Mouse (Mus musculus) MEL (cell line): Measurements from ENCODE around the gene Ift52. TPM values are rescaled to one million over a fixed set of nuclear protein-coding genes. Genes with fewer than 3 reads are reported as not detected.

Experiments
- DNase-seq: peaks from one replicate; pipeline ENCODE4 v3.0.0; 2011; ENCODE audit warnings: low read depth, low spot score
- H3K27ac ChIP-seq: 2 replicates; pipeline ENCODE4 v1.5.1; 2012; ENCODE audit warnings: low read depth, mild to moderate bottlenecking, control low read depth, low read length, moderate library complexity; ENCODE audit not compliant: control insufficient read depth
- H3K27me3 ChIP-seq, 2 experiments: fragments of 150-350 bp in 1 of 2; sonication (generic) in 1 of 2; 2 replicates each; pipeline ENCODE4 v1.6.1; 2012; ENCODE audit warnings: low read length in 2 of 2, mild to moderate bottlenecking in 2 of 2, improper control_type of control experiment in 1 of 2, moderate library complexity in 1 of 2; ENCODE audit not compliant: insufficient read depth in 2 of 2, control insufficient read depth in 1 of 2
- H3K36me3 ChIP-seq, 2 experiments: 2 replicates each; pipeline ENCODE4 v1.6.1; 2012 to 2014; ENCODE audit warnings: low read length in 2 of 2, improper control_type of control experiment in 1 of 2, inconsistent platforms in 1 of 2, mild to moderate bottlenecking in 1 of 2; ENCODE audit not compliant: insufficient read depth in 2 of 2, control insufficient read depth in 1 of 2
- H3K4me1 ChIP-seq, 2 experiments: fragments of 150-350 bp in 1 of 2; sonication (generic) in 1 of 2; 2 replicates each; pipeline ENCODE4 v1.6.1; 2012; ENCODE audit warnings: low read length in 2 of 2, improper control_type of control experiment in 1 of 2, mild to moderate bottlenecking in 1 of 2; ENCODE audit not compliant: insufficient read depth in 2 of 2, control insufficient read depth in 1 of 2
- H3K4me3 ChIP-seq, 2 experiments: fragments of 150-350 bp in 1 of 2; sonication (generic) in 1 of 2; 2 replicates each; pipeline ENCODE4 v1.5.1; 2012; ENCODE audit warnings: low read depth in 2 of 2, low read length in 2 of 2, mild to moderate bottlenecking in 2 of 2, moderate library complexity in 2 of 2, control low read depth in 1 of 2, improper control_type of control experiment in 1 of 2; ENCODE audit not compliant: control insufficient read depth in 1 of 2, insufficient read depth in 1 of 2
- H3K79me2 ChIP-seq: 2 replicates; pipeline ENCODE4 v1.6.1; 2012; ENCODE audit warnings: mild to moderate bottlenecking, low read length, moderate library complexity; ENCODE audit not compliant: control insufficient read depth, poor library complexity, insufficient read depth
- H3K9ac ChIP-seq: 2 replicates; pipeline ENCODE4 v1.6.1; 2012; ENCODE audit warnings: low read depth, mild to moderate bottlenecking, control low read depth, low read length, moderate library complexity; ENCODE audit not compliant: control insufficient read depth, poor library complexity, severe bottlenecking
- H3K9me3 ChIP-seq: fragments of 150-350 bp; sonication (generic); replicated peaks from 2 replicates; pipeline ENCODE4 v1.6.1; 2012; ENCODE audit warnings: mild to moderate bottlenecking, low read length, improper control_type of control experiment, moderate library complexity; ENCODE audit not compliant: insufficient read depth
- BHLHE40 ChIP-seq: IDR thresholded peaks from 2 replicates; pipeline ENCODE4 v1.6.1; 2012; ENCODE audit warnings: low read depth, mild to moderate bottlenecking, inconsistent platforms, low read length, improper control_type of control experiment, borderline replicate concordance
- CHD2 ChIP-seq: IDR thresholded peaks from 2 replicates; pipeline ENCODE4 v1.6.1; 2011; ENCODE audit warnings: low read length, improper control_type of control experiment
- CTCF ChIP-seq, 3 experiments: IDR thresholded peaks in 2 of 3; conservative IDR thresholded peaks in 1 of 3; 2 replicates each; pipeline ENCODE4 v1.5.1; 2011 to 2012; ENCODE audit warnings: low read length in 3 of 3, low read depth in 2 of 3, mild to moderate bottlenecking in 2 of 3, improper control_type of control experiment in 1 of 3, inconsistent platforms in 1 of 3, mixed read lengths in 1 of 3, moderate library complexity in 1 of 3; ENCODE audit not compliant: control insufficient read depth in 1 of 3, insufficient read depth in 1 of 3, poor library complexity in 1 of 3, severe bottlenecking in 1 of 3
- EP300 ChIP-seq, 2 experiments: IDR thresholded peaks; 2 replicates each; pipeline ENCODE4 v1.6.1; 2011; ENCODE audit warnings: improper control_type of control experiment in 2 of 2, low read length in 2 of 2, low read depth in 1 of 2, mild to moderate bottlenecking in 1 of 2
- HCFC1 ChIP-seq: IDR thresholded peaks from 2 replicates; pipeline ENCODE4 v1.6.1; 2012; ENCODE audit warnings: low read depth, mild to moderate bottlenecking, inconsistent platforms, low read length, improper control_type of control experiment, moderate library complexity
- KAT2A ChIP-seq: conservative IDR thresholded peaks from 2 replicates; pipeline ENCODE4 v1.6.1; 2012; ENCODE audit warnings: low read depth, low read length, improper control_type of control experiment, inconsistent platforms
- MAFK ChIP-seq: IDR thresholded peaks from 2 replicates; pipeline ENCODE4 v1.6.1; 2011; ENCODE audit warnings: low read depth, mild to moderate bottlenecking, low read length, improper control_type of control experiment, borderline replicate concordance
- MAX ChIP-seq: IDR thresholded peaks from 2 replicates; pipeline ENCODE4 v1.6.1; 2011; ENCODE audit warnings: low read length, improper control_type of control experiment
- MAZ ChIP-seq: IDR thresholded peaks from 2 replicates; pipeline ENCODE4 v1.6.1; 2012; ENCODE audit warnings: low read depth, mild to moderate bottlenecking, inconsistent platforms, low read length, improper control_type of control experiment
- MYB ChIP-seq: IDR thresholded peaks from 2 replicates; pipeline ENCODE4 v1.6.1; 2011; ENCODE audit warnings: mild to moderate bottlenecking, low read depth, low read length, improper control_type of control experiment
- POLR2A ChIP-seq, 2 experiments: IDR thresholded peaks; 2 replicates each; pipeline ENCODE4 v1.6.1; 2011 to 2012; ENCODE audit warnings: low read length in 2 of 2, mild to moderate bottlenecking in 2 of 2, control low read depth in 1 of 2, improper control_type of control experiment in 1 of 2, low read depth in 1 of 2, moderate library complexity in 1 of 2; ENCODE audit not compliant: control insufficient read depth in 1 of 2, insufficient read depth in 1 of 2, poor library complexity in 1 of 2
- RAD21 ChIP-seq: IDR thresholded peaks from 2 replicates; pipeline ENCODE4 v1.6.1; 2011; ENCODE audit warnings: mild to moderate bottlenecking, low read depth, low read length, improper control_type of control experiment
- SIN3A ChIP-seq: IDR thresholded peaks from 2 replicates; pipeline ENCODE4 v1.6.1; 2012; ENCODE audit warnings: low read length, improper control_type of control experiment, inconsistent platforms
- TCF12 ChIP-seq: IDR thresholded peaks from 2 replicates; pipeline ENCODE4 v1.6.1; 2014; ENCODE audit warnings: low read depth, mild to moderate bottlenecking, inconsistent platforms, low read length, improper control_type of control experiment, moderate library complexity
- USF1 ChIP-seq: IDR thresholded peaks from 2 replicates; pipeline ENCODE4 v1.6.1; 2014; ENCODE audit warnings: low read depth, mild to moderate bottlenecking, inconsistent platforms, low read length, improper control_type of control experiment, moderate library complexity
- USF2 ChIP-seq, 2 experiments: IDR thresholded peaks; 2 replicates each; pipeline ENCODE4 v1.6.1; 2011 to 2012; ENCODE audit warnings: improper control_type of control experiment in 2 of 2, low read length in 2 of 2, borderline replicate concordance in 1 of 2, inconsistent platforms in 1 of 2, low read depth in 1 of 2, mild to moderate bottlenecking in 1 of 2; ENCODE audit not compliant: insufficient read depth in 1 of 2
- ZKSCAN1 ChIP-seq: IDR thresholded peaks from 2 replicates; pipeline ENCODE4 v1.6.1; 2012; ENCODE audit warnings: low read depth, mild to moderate bottlenecking, inconsistent platforms, low read length, improper control_type of control experiment, moderate library complexity
- ZMIZ1 ChIP-seq: IDR thresholded peaks from 2 replicates; pipeline ENCODE4 v1.6.1; 2012; ENCODE audit warnings: low read depth, mild to moderate bottlenecking, inconsistent platforms, low read length, improper control_type of control experiment, moderate library complexity
- polyA plus RNA-seq, 2 experiments: library from polyadenylated mRNA; stranded (reverse) in 1 of 2; unstranded in 1 of 2; fragments of >175 nt in 1 of 2; fragments of >200 nt in 1 of 2; gene quantifications; 2 replicates each; pipeline versions ENCODE4 v1.2.1 to v1.2.4; 2012; ENCODE audit warnings: low replicate concordance in 2 of 2, low read depth in 1 of 2; ENCODE audit not compliant: insufficient read length in 2 of 2, insufficient read depth in 1 of 2, missing spikeins in 1 of 2
- total RNA-seq: library from RNA; depleted of rRNA; stranded (reverse); fragments of 300-350 nt; gene quantifications from 2 replicates; pipeline ENCODE4 v1.2.3, GENCODE M21; 2012

Ift52 gene
- total and polyA plus RNA-seq, 3 experiments: 10.9 to 32.7 TPM; not detected in 1

GRCm38 (mm10) chr2:163031289-163031688 is 14.1 kb downstream of the Ift52 start:
- H3K4me1 ChIP-seq: no peaks in the 10 kb centered on the region
- H3K9me3 ChIP-seq: no peaks in the 10 kb centered on the region
- H3K36me3 ChIP-seq: peaks cover 0 to 7% of the 10 kb centered on the region in 2 experiments; a peak in 3 of 4 replicates
- H3K27ac ChIP-seq: no peak overlapping the region
- H3K9ac ChIP-seq: no peak overlapping the region
- no peak for DNase-seq
- H3K27me3 ChIP-seq: no peaks in the 10 kb centered on the region
- H3K79me2 ChIP-seq: no peaks in the 10 kb centered on the region
- no peak for TF ChIP-seq MYB
- no peak for TF ChIP-seq MAX
- no peak for TF ChIP-seq POLR2A (IDR thresholded peaks at IDR 0.05; ENCODE audit: control insufficient read depth in 1 of 2, insufficient read depth in 1 of 2, low read depth in 1 of 2, low read length in 2 of 2, poor library complexity in 1 of 2)
- TF ChIP-seq ZMIZ1: no peak
- no peak for TF ChIP-seq USF2 (IDR thresholded peaks at IDR 0.05; ENCODE audit: borderline replicate concordance in 1 of 2, insufficient read depth in 1 of 2, low read depth in 1 of 2, low read length in 2 of 2)
- TF ChIP-seq ZKSCAN1: no peak
- TF ChIP-seq MAFK: no peak
- TF ChIP-seq EP300 (IDR thresholded peaks at IDR 0.05; ENCODE audit: low read depth in 1 of 2, low read length in 2 of 2): no peak
- TF ChIP-seq HCFC1: no peak
- TF ChIP-seq KAT2A: no peak
- no peak for TF ChIP-seq CTCF (IDR thresholded peaks at IDR 0.05 in 2 of 3, conservative IDR thresholded peaks at IDR 0.05 in 1 of 3; ENCODE audit: control insufficient read depth in 1 of 3, insufficient read depth in 1 of 3, low read depth in 2 of 3, low read length in 3 of 3, poor library complexity in 1 of 3, severe bottlenecking in 1 of 3)
- no peak for TF ChIP-seq SIN3A
- no peak overlapping the region for H3K4me3 ChIP-seq

- Histone ChIP-seq H3K27me3 (no peaks in the 10 kb centered on the region), H3K4me3 (no peak overlapping the region), H3K36me3 (peaks cover 0 to 7% of the 10 kb centered on the region in 2 experiments; a peak in 3 of 4 replicates), H3K9me3 (no peaks in the 10 kb centered on the region), H3K9ac (no peak overlapping the region), H3K4me1 (no peaks in the 10 kb centered on the region), H3K79me2 (no peaks in the 10 kb centered on the region), H3K27ac (no peak overlapping the region)
- TF ChIP-seq USF1 (no peak), RAD21 (no peak), HCFC1 (no peak)
- DNase-seq: no peak
Measured at GRCm38 (mm10) chr2:163031757-163032156, 14.6 kb downstream of the Ift52 start.

GRCm38 (mm10) chr2:163032622-163033021 is 15.5 kb downstream of the Ift52 start:
- Histone ChIP-seq H3K36me3 (peaks cover 0 to 9% of the 10 kb centered on the region in 2 experiments; a peak in 3 of 4 replicates), H3K9ac (no peak overlapping the region), H3K4me1 (no peaks in the 10 kb centered on the region), H3K27ac (no peak overlapping the region), H3K9me3 (no peaks in the 10 kb centered on the region), H3K27me3 (no peaks in the 10 kb centered on the region), H3K4me3 (no peak overlapping the region), H3K79me2 (no peaks in the 10 kb centered on the region)
- TF ChIP-seq ZMIZ1: no peak
- TF ChIP-seq TCF12: no peak
- no peak for TF ChIP-seq EP300 (IDR thresholded peaks at IDR 0.05; ENCODE audit: low read depth in 1 of 2, low read length in 2 of 2)
- no peak for TF ChIP-seq MAZ
- no peak for TF ChIP-seq BHLHE40
- TF ChIP-seq CHD2: no peak
- peak; percentile 28 for DNase-seq
